Mouse (Mus musculus): ENCODE results near the gene Dpp6. TPM values are rescaled to one million over a fixed set of nuclear protein-coding genes. Genes with fewer than 3 reads are reported as not detected.

The Dpp6 gene
- not detected in 2 replicates for polyA plus RNA-seq (2012; ENCODE audit: insufficient read depth, insufficient read length, missing spikeins)

GRCm38 (mm10) chr5:26816975-26817941 lies at the start of gene Dpp6:
Gene Dpp6, plus strand, starts transcription at chr5:26817203.
- Histone ChIP-seq H3K4me1 (ENCODE audit: control insufficient read depth, insufficient read depth, insufficient read length, low read length) (no peaks in the 10 kb centered on the region), H3K4me3 (ENCODE audit: insufficient read depth, low read depth, low read length) (no peak within 1 kb of the TSS)

GRCm38 (mm10) chr5:26783955-26784354 lies 33.0 kb upstream of the Dpp6 start:
- Histone ChIP-seq H3K4me1 (ENCODE audit: control insufficient read depth, insufficient read depth, insufficient read length, low read length) (no peaks in the 10 kb centered on the region), H3K4me3 (ENCODE audit: insufficient read depth, low read depth, low read length) (no peak overlapping the region), H3K27ac (replicated peaks; ENCODE audit: low read depth, low read length) (no peak overlapping the region)

More at GRCm38 (mm10) chr5:26816975-26817941, at the start of gene Dpp6:
- H3K27ac ChIP-seq (replicated peaks; ENCODE audit: low read depth, low read length) = no peak within 1 kb of the TSS

GRCm38 (mm10) chr5:26795524-26795923 lies 21.5 kb upstream of the Dpp6 start:
- no peak overlapping the region for H3K4me3 ChIP-seq (ENCODE audit: insufficient read depth, low read depth, low read length)
- no peaks in the 10 kb centered on the region for H3K4me1 ChIP-seq (ENCODE audit: control insufficient read depth, insufficient read depth, insufficient read length, low read length)
- no peak overlapping the region for H3K27ac ChIP-seq (replicated peaks; ENCODE audit: low read depth, low read length)

- no peak overlapping the region for H3K27ac ChIP-seq (replicated peaks; ENCODE audit: low read depth, low read length)
- no peaks in the 10 kb centered on the region for H3K4me1 ChIP-seq (ENCODE audit: control insufficient read depth, insufficient read depth, insufficient read length, low read length)
- no peak overlapping the region for H3K4me3 ChIP-seq (ENCODE audit: insufficient read depth, low read depth, low read length)
Measured at GRCm38 (mm10) chr5:26835972-26836371, 19.0 kb downstream of the Dpp6 start.

- no peak overlapping the region for H3K4me3 ChIP-seq (ENCODE audit: insufficient read depth, low read depth, low read length)
- no peaks in the 10 kb centered on the region for H3K4me1 ChIP-seq (ENCODE audit: control insufficient read depth, insufficient read depth, insufficient read length, low read length)
- H3K27ac ChIP-seq (replicated peaks; ENCODE audit: low read depth, low read length) = no peak overlapping the region
Measured at GRCm38 (mm10) chr5:26841151-26841550, 24.1 kb downstream of the Dpp6 start.

GRCm38 (mm10) chr5:26854746-26855145 lies 37.7 kb downstream of the Dpp6 start:
- no peak overlapping the region for H3K27ac ChIP-seq (replicated peaks; ENCODE audit: low read depth, low read length)
- no peak overlapping the region for H3K4me3 ChIP-seq (ENCODE audit: insufficient read depth, low read depth, low read length)
- no peaks in the 10 kb centered on the region for H3K4me1 ChIP-seq (ENCODE audit: control insufficient read depth, insufficient read depth, insufficient read length, low read length)

- Histone ChIP-seq H3K27ac (replicated peaks; ENCODE audit: low read depth, low read length) (no peak overlapping the region), H3K4me1 (ENCODE audit: control insufficient read depth, insufficient read depth, insufficient read length, low read length) (no peaks in the 10 kb centered on the region), H3K4me3 (ENCODE audit: insufficient read depth, low read depth, low read length) (no peak overlapping the region)
Measured at GRCm38 (mm10) chr5:26875449-26875848, 58.4 kb downstream of the Dpp6 start.

- Histone ChIP-seq H3K27ac (replicated peaks; ENCODE audit: low read depth, low read length) (no peak overlapping the region), H3K4me3 (ENCODE audit: insufficient read depth, low read depth, low read length) (no peak overlapping the region), H3K4me1 (ENCODE audit: control insufficient read depth, insufficient read depth, insufficient read length, low read length) (no peaks in the 10 kb centered on the region)
Measured at GRCm38 (mm10) chr5:26887496-26887895, 70.5 kb downstream of the Dpp6 start.

GRCm38 (mm10) chr5:26888080-26888479 lies 71.1 kb downstream of the Dpp6 start:
- no peak overlapping the region for H3K27ac ChIP-seq (replicated peaks; ENCODE audit: low read depth, low read length)
- H3K4me1 ChIP-seq (ENCODE audit: control insufficient read depth, insufficient read depth, insufficient read length, low read length) = no peaks in the 10 kb centered on the region
- no peak overlapping the region for H3K4me3 ChIP-seq (ENCODE audit: insufficient read depth, low read depth, low read length)

GRCm38 (mm10) chr5:26894346-26894745 lies 77.3 kb downstream of the Dpp6 start:
- no peaks in the 10 kb centered on the region for H3K4me1 ChIP-seq (ENCODE audit: control insufficient read depth, insufficient read depth, insufficient read length, low read length)
- H3K27ac ChIP-seq (replicated peaks; ENCODE audit: low read depth, low read length) = no peak overlapping the region
- no peak overlapping the region for H3K4me3 ChIP-seq (ENCODE audit: insufficient read depth, low read depth, low read length)

GRCm38 (mm10) chr5:26903786-26904185 lies 86.8 kb downstream of the Dpp6 start:
- H3K4me3 ChIP-seq (ENCODE audit: insufficient read depth, low read depth, low read length) = no peak overlapping the region
- no peak overlapping the region for H3K27ac ChIP-seq (replicated peaks; ENCODE audit: low read depth, low read length)
- H3K4me1 ChIP-seq (ENCODE audit: control insufficient read depth, insufficient read depth, insufficient read length, low read length) = no peaks in the 10 kb centered on the region

GRCm38 (mm10) chr5:26904324-26905041 lies 87.5 kb downstream of the Dpp6 start:
- no peak overlapping the region for H3K4me3 ChIP-seq (ENCODE audit: insufficient read depth, low read depth, low read length)
- H3K27ac ChIP-seq (replicated peaks; ENCODE audit: low read depth, low read length) = no peak overlapping the region
- no peaks in the 10 kb centered on the region for H3K4me1 ChIP-seq (ENCODE audit: control insufficient read depth, insufficient read depth, insufficient read length, low read length)

- H3K27ac ChIP-seq (replicated peaks; ENCODE audit: low read depth, low read length) = no peak overlapping the region
- no peak overlapping the region for H3K4me3 ChIP-seq (ENCODE audit: insufficient read depth, low read depth, low read length)
- H3K4me1 ChIP-seq (ENCODE audit: control insufficient read depth, insufficient read depth, insufficient read length, low read length) = no peaks in the 10 kb centered on the region
Measured at GRCm38 (mm10) chr5:26907151-26907550, 90.1 kb downstream of the Dpp6 start.

- Histone ChIP-seq H3K4me1 (ENCODE audit: control insufficient read depth, insufficient read depth, insufficient read length, low read length) (no peaks in the 10 kb centered on the region), H3K27ac (replicated peaks; ENCODE audit: low read depth, low read length) (no peak overlapping the region)
Measured at GRCm38 (mm10) chr5:26908612-26909011, 91.6 kb downstream of the Dpp6 start.

GRCm38 (mm10) chr5:26910353-26910752 lies 93.3 kb downstream of the Dpp6 start:
- H3K27ac ChIP-seq (replicated peaks; ENCODE audit: low read depth, low read length) = no peak overlapping the region

More at GRCm38 (mm10) chr5:26908612-26909011, 91.6 kb downstream of the Dpp6 start:
- H3K4me3 ChIP-seq (ENCODE audit: insufficient read depth, low read depth, low read length) = no peak overlapping the region

More at GRCm38 (mm10) chr5:26910353-26910752, 93.3 kb downstream of the Dpp6 start:
- H3K4me3 ChIP-seq (ENCODE audit: insufficient read depth, low read depth, low read length) = no peak overlapping the region
- no peaks in the 10 kb centered on the region for H3K4me1 ChIP-seq (ENCODE audit: control insufficient read depth, insufficient read depth, insufficient read length, low read length)
